Mouse (Mus musculus) ZHBTc4 (cell line): ENCODE measurements around the gene Xab2.

Experiments used
- DNase-seq: peaks from one replicate; pipeline ENCODE4 v3.0.0-alpha.2; 2011; ENCODE audit warnings: low read depth, low spot score

The Xab2 gene

DNA sequence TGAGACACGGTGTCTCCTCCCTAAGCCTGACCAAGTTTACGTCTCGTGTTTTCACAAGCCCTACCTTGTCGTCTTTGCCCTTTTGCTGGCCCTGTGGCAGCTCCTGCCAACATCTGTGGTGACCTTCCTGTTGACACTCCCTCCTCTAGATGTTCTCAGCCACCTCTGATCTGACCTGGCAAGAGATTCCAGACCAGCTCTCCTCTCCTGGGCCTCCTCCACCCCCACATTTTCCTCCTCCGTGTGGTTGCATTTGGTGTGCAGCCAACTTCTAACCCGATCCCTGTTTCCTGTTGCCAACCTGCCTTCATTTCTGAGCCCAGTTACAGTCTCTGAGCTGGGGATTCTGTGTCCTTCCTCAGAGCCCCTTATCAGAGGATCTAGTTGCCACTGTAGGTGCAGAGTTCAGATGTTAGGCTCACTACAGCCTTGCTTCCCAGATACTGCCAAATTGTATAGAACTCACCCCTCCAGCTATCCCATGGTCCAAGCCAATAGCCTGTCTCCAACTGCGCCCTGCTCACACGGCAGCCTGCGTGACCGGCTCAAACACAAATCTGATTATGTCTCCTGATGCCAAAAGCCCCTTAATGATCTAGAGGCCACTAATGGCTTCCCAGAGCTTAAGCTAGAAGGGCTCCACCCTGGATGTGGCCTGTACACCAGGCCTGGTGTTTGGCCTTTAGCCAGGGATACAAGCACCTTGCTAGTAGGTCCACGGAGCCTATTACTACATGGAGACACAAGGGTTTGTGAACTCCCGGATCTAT, 11.9 kb downstream of the Xab2 start:
- DNase-seq, result no peak

DNA sequence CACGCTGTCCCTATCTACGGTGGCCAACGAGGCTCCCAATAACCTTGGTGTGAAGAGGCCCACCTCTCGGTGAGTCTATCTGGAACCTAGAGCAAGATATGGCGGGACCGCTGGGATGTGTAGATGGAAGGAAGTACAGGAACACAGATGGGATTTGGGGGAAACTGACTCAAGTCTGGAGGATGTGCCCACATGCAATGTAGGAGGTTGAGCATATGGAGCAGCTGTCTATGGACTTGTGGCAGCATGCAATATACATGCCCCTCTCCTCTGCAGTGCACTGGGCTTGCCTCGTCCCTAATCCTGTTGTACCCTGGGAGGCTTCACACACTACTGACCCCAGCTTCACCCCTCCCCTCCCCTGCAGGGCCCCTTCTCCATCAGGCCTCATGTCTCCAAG, 13.3 kb downstream of the Xab2 start:
- no peak for DNase-seq

DNA sequence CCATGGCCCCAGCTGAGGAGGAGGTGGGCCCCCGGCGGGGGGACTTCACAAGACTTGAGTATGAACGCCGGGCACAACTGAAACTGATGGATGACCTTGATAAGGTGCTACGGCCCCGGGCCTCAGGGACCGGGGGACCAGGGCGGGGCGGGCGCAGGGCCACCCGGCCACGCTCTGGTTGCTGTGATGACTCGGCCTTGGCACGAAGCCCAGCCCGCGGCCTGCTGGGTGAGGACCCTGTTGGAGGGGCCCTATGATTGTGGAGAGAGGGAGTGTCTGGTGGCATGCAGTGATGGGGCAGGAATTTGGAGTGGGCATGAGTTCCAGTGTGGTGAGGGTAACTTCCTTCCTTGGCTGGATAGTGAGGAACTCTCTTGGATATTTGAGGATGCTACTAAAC, 14.5 kb downstream of the Xab2 start:
- no peak for DNase-seq

DNA sequence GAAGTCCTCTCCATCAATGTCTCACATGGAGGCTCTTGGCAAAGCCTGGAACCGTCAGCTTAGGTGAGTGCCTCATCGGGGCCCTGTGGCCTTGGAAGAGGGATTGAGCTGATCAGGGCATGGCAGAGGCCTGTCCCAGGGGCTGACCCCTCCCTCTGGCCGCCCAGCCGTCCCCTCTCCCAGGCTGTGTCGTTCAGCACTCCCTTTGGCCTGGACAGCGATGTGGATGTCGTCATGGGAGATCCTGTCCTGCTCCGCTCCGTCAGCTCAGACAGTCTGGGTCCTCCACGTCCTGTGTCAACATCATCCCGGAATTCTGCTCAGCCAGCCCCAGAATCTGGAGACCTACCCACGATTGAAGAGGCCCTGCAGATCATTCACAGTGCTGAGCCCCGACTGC, 17.7 kb downstream of the Xab2 start:
- DNase-seq, result no peak

DNA sequence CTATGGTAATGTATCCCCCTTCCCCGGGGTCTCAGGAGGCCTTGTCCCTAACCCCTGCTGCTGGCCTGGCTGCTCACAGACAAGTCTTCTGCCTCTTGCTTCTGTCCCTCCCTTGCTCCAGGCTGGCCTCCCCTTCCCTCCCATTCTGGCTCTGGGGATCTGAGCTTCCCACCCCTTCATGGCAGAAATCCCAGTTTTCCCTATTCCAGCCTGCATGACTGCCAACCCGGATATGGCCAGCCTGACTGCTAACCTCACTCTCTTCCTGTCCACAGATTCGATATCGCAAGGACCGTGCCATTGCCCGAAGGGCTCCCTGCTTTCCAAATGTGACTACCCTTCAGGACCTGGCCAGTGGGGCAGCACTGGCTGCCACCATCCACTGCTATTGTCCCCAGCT, 20.7 kb downstream of the Xab2 start:
- DNase-seq, result no peak

DNA sequence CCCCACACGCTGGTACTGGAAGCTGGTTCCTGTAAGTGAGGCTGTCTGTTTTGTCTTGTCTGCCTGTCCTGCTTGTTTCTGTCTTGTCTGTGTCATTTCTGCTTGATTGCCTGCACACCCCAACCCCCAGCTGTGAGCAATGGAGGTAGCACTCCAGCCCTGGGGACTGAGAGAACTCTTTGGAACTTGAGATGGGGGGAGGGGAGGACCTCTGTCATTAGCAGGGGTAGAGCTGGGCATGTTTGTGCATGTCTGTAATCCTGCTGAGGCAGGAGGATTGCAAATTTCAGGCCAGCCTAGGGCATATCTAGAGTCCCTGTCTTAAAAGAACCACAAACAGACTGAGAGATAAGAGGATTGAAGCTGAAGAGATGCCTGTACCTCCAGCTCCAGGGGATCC, 21.9 kb downstream of the Xab2 start:
- DNase-seq, result peak; percentile 86

DNA sequence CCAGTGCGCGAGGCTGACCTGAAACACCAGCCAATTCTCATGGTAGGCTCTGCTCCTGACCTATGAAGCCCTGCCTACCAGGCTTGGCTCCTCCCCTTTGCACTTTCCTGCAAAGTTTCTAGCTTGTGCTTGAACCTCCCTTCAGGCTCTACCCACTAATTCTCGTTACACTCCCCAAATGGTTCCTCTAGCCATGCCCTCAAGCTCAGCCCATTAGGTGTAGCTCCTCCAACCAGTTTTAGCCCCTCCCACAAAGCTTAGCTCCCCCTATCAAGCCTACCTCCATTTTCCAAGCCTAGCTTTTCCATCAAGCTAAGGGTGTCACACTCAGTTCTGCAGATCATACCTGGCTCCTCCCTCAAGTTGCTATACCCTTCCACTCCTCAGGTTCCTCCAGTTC, 23.1 kb downstream of the Xab2 start:
- DNase-seq, result peak; percentile 95

DNA sequence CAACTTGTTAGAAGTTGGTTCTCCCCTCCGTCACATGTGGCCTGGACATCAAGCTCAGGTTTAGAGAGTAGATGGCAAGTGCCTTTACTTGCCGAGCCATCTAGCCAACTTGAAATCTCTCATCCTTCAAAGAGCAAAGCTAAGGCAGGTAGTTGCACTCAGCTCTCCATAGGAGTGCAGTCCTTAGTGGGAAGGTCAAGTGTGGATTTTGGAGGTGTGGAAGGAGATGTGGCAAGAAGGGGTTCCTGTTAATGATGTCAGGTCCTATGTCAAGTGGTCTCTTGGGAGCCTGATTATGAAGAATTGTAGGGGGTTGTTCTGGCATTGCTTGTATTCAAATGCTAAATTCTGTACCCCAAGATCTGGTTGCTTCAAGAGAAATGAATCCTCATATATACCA, 26.6 kb downstream of the Xab2 start:
- no peak for DNase-seq

DNA sequence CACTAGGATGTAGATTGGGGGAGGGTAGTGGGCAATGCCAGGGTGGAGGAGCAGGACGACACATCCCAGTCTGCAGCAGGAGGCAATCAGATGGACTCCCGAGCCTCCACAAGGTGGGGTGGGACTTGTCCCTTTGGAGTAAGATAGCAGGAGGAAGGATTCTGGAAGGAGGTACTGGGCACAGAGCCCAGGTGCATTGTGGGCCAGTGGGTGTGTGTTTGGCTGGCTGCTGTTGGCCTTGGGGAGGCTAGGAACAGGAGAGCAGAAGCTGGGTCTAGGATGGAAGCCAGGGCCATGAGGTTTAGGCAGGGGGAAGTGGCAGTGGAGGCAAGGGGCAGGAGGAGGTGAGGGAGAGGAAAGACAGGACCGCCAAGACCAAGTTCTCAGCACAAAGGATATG, 27.6 kb downstream of the Xab2 start:
- peak; percentile 28 for DNase-seq

DNA sequence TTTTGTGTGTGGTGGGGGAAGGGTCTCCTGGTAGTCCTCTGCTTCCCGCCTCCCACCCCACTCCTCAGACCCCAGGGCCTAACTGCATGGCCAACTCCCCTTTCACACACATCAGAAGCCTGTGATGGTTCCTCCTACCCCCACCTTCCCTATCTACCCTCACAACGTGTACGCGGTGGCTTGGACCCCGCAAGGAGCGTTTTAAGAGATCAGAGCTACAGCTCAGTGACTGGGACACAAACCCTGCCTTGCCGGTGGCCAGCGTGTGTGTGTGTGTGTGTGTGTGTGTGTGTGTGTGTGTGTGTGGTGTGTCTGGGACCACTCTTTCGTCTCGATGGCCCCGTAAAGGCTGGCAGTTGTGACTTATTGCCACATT, 32.9 kb downstream of the Xab2 start:
- DNase-seq, result peak; percentile 49

DNA sequence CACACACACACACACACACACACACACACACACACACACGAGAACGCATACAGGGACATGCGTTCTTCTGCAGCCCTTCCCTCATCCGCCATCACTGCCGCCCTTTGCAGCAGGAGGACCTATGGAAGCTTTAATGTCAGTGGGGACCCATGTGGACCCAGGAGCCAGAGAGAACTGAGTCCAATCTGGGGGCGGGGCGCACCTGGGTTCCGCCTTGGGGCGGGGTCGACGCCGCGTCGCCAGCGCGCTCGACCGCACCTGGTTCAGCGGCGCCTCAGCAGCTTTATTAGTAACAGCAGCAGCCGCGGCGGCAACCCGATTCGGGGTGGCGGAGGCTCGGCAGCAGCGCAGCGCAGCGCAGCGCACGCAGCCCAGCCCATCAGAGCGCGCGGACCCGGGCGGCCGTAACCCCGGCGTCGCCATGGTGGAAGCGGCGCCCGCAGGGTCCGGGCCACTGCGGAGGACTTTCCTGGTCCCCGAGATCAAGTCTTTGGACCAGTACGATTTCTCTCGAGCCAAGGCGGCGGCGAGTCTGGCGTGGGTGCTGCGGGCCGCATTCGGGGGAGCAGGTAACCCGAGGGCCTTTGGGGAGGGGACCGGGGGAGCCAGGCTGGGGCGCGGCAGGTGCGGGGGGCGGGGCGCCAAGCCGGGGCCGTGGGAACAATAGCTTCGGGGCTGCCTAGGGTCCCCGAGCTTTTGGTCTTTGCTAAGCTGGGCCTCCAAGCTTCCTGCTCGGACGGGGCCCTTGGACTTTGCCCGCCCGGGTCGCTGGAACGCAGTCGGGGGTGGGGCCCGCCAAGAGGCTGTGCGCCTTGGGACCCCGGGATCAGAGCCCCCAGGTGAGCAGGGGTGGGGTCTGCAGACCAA, 33.5 kb downstream of the Xab2 start:
- peak; percentile 92 for DNase-seq

DNA sequence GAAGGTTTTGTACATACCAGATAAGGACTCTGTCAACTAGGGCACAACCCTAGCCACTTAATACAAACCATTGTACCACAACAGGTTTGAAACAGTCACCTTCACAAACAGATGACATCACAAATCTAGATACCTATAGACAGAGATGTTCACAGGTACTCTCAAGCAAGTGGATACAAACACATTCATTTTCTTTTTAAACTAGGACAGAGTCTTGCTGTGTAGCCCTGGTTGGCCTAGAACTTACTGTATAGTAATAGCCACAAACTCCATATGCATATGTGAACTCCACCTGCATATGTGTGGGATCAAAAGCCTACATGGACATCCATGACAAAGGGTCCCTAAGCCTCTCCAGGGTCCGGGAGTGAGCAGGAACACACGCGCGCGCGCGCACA, 34.1 kb downstream of the Xab2 start, which contains the start of gene Camsap3:
TSS of gene Camsap3 (plus strand) at position 301 of the 398 bp plus-strand sequence.
- no peak for DNase-seq

DNA sequence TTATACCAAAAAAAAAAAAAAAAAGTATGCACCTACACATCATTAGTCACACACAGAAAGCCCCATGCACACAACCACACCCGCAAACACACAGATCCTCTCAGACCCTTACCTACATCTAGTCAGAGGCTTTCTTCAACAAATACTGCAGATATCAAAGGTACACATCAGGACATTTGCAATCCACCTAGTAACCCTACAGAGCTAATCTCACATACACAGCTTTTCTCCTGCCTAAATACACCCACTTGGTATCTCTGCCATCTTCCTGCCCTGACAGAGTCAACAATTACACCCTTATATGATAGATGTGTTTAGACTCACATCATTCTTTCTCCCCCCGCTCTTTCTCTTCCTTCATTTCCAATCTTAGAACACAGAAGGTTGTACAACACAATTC, 34.7 kb downstream of the Xab2 start:
- DNase-seq, result no peak

DNA sequence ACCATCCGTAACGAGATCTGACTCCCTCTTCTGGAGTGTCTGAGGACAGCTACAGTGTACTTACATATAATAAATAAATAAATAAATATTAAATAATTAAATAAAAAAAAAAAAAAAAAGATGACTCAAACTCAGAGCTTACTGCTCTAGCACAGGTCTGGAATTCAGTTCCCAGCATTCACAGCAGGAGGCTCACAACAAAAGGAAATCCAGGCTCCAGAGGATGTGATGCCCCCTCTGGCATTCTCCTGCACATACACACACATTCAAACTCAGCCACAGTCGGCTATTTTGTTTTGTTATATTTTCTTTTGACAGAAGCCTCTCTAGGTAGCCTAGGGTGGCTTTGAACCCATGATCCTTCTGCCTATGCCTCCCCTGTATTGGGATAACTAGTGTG, 39.2 kb downstream of the Xab2 start:
- peak; percentile 78 for DNase-seq

DNA sequence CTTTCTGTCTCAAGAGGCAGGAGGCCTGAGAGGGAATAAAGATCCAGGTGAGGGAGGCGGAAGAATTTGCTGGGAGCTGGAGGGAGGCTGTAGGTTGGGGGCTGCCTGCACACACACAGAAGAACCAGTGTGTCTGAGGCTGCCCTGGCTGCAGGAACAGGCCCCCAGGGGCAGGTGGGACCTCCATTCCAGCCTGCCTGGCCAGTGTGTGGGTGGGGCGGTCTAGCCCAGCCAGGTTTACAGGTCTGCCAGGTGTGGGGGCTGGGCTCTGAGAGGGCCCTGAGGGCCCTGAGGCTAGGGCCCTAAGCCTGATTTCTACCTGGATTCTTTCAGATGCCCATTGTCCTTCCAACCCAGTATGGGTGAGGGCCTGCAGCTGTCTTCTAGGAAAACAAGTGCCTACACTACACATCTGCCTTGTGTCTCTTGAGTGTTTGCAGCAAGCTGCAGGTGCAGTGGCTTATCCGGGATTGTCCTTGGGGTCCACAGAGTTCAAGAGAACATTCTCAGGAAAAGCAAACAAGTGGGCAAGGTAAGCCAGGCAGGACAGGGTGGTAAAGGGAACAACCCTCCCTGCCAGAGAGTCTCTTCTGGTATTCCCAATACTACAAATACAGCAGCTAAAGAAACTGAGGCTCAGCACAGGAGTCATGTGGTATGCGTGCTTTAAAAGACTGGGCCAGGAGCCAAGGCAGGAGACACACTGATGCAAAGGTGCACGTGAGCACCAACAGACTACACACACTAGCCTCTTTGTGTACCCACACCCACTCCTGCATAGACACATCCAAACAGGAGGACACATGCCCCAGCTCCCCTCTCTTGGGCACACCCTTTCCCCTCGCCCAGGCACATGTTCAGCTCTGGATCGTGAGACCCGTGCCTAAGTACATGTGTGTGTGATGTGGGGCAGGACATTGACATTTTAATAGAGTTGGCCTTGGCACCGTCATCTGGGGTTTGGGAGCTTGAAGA, 41.4 kb downstream of the Xab2 start:
- peak; percentile 52 for DNase-seq

DNA sequence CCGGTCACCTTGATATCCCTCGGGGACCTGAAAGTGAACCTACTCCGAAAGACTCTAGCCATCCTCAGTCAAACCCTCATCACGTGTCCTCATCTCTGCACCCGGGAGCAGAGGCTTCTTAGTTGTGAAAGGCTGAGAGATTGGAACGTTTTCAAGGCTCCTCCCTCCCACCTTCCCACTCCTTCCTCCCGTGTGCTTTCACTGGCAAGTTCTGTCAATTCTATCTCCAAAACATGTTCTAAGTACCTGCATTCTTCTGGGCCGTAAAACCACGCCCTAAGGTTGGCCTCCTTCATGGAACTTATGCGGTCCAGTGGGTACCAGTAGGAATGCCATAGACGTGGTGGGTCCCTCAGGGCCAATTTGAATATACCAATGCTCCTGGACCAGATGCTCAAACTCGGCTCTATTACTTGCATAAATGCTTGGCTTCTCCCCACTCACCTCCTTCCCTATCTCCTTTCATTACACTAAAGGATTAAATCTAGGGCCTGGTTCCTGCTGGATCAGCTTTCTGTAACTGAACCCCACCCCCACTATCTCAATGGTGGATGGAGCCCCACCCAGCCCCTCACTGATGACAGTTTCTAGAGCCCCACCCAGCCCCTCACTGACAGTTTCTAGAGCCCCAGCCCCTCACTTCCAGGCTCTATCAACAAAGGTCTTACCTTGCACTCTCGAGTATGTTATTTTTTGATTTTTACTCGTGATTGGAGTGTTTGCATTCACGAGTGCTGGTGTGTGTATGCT, 44.7 kb downstream of the Xab2 start:
- peak; percentile 61 for DNase-seq

DNA sequence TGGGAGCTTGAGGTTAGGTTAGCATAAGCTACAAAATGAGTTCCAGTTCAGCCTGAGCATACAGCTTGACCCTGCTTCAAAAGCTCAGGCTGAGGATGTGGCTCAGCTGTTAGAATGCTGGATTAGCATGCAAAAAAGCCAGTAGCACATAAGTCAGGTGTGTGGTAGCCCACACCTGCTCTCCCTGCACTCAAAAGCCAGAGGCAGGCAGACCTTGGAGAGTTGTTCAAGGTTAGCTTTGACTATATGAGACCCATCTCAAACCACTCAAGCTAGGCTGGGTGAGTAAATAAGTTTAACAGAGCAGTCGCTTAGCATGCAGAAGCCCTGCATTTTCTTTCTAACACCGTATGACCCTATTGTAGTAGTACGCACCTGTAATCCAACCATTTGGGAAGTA, 46.6 kb downstream of the Xab2 start:
- DNase-seq, result peak; percentile 78

DNA sequence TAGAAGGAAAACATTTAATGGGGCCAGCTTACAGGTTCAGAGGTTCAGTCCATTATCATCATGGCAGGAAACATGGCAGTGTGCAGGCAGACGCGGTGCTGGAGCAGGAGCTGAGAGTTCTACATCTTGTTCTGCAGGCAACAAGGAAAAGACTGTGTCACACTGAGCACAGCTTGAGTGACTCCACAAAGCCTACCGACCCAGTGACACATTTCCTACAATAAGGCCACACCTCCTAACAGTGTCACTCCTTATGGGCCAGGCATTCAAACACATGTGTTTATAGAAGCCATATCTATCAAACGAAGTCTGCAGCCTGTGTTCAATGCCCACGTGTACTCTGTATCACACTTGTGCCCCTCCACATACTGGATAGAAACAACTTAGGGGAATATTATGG, 51.3 kb downstream of the Xab2 start:
- DNase-seq, result no peak

DNA sequence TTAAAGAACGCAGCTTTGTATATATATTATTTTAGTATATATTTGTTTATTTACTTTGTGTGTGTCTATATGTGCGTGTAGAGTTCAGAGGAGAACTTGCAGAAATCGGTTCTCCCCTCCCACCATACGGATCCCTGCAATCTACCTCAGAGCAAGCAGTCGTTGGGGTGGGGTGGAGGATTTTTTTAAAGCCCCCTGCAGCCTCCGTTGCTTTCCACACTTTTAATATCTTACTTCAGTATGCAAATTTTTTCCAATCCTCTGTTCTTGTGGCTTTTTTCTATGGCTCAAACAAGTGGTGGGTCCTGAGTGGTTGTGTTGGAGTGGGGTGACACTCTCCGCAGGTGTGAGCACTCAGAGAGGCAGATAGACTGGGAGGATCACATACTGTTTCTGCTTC, 52.7 kb downstream of the Xab2 start:
- DNase-seq, result no peak

DNA sequence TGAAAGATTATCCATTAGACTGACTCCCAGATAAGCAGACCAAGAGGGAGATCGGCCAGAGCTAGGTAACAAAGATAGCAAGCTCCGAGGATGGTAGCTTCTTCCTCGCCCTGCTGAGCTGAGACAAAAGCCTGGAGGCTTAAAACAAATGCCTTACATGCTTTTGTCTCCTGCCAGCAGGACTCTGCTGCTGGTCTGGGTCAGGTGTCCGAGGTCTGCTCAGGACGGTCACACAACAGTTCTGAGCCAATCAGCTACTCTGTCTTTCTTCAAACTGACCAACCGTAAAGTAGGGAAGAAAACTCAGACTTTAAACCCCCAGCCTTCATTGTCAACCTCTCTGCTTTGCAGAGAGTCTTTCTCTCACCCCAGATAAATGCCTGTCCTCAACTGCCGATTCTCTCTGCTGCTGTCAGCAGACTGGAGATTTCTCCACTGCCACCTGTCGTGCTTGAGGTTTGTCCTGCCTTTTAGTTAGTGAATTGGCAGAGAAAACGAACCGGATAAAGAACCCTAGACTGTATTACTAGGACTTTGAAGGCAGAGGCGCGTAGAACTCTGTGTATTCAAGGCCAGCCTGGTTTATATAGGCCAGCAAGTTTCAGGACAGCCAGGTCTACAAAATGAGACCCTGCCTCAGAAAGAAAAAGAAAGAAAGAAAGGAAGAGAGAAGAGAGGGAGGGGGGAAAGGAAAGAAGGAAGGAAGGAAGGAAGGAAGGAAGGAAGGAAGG, 53.3 kb downstream of the Xab2 start, which contains the start of gene C330021F23Rik:
TSS of gene C330021F23Rik (plus strand) at position 350 of the 731 bp plus-strand sequence.
- peak; percentile 91 for DNase-seq
